Mouse (Mus musculus) CH12.LX (cell line): ENCODE measurements around the gene Supt3. TPM values are rescaled to one million over a fixed set of nuclear protein-coding genes. Genes with fewer than 3 reads are reported as not detected.

ENCODE experiments used
- DNase-seq: peaks from one replicate; pipeline ENCODE4 v3.0.0-alpha.2; 2013; ENCODE audit errors: extremely low read depth
- H3K27ac ChIP-seq: 2 replicates; pipeline ENCODE4 v1.5.1; 2012; ENCODE audit warnings: low read depth, mild to moderate bottlenecking, control low read depth, moderate library complexity; ENCODE audit not compliant: insufficient read depth
- H3K27me3 ChIP-seq: replicated peaks from 2 replicates; pipeline ENCODE3; 2012; ENCODE audit warnings: inconsistent platforms
- H3K36me3 ChIP-seq, 2 experiments: replicated peaks in 1 of 2; 2 replicates each; pipeline versions ENCODE3 to v1.6.1; 2012; ENCODE audit warnings: inconsistent platforms in 1 of 2, low read length in 1 of 2, mild to moderate bottlenecking in 1 of 2, mixed read lengths in 1 of 2, moderate library complexity in 1 of 2; ENCODE audit not compliant: control insufficient read depth in 1 of 2, insufficient read depth in 1 of 2
- H3K4me1 ChIP-seq, 2 experiments: 2 replicates each; pipeline ENCODE4 v1.6.1; 2012; ENCODE audit warnings: inconsistent platforms in 1 of 2, moderate library complexity in 1 of 2; ENCODE audit not compliant: insufficient read depth in 2 of 2, control insufficient read depth in 1 of 2
- H3K4me2 ChIP-seq: 2 replicates; pipeline ENCODE4 v1.6.1; 2012; ENCODE audit warnings: low read depth, mild to moderate bottlenecking, control low read depth; ENCODE audit not compliant: poor library complexity, insufficient read depth, severe bottlenecking
- H3K4me3 ChIP-seq, 3 experiments: fragments of 150-350 bp in 1 of 3; sonication (generic) in 1 of 3; replicated peaks in 1 of 3; 2 replicates each; pipeline versions ENCODE3 to v1.5.1; 2011 to 2012; ENCODE audit warnings: low read depth in 2 of 3, low read length in 2 of 3, mild to moderate bottlenecking in 2 of 3, moderate library complexity in 2 of 3, control low read depth in 1 of 3, improper control_type of control experiment in 1 of 3, inconsistent platforms in 1 of 3, mixed read lengths in 1 of 3; ENCODE audit not compliant: poor library complexity in 1 of 3
- H3K79me2 ChIP-seq: replicated peaks from 2 replicates; pipeline ENCODE4 v1.6.1; 2012; ENCODE audit warnings: mild to moderate bottlenecking, moderate library complexity; ENCODE audit not compliant: control insufficient read depth, poor library complexity, insufficient read depth, severe bottlenecking; ENCODE audit errors: extremely low read depth
- H3K9ac ChIP-seq: 2 replicates; pipeline ENCODE4 v1.6.1; 2012; ENCODE audit warnings: low read depth, mild to moderate bottlenecking, control low read depth, moderate library complexity; ENCODE audit not compliant: insufficient read depth
- H3K9me3 ChIP-seq: replicated peaks from 2 replicates; pipeline ENCODE3; 2012; ENCODE audit warnings: low read length, inconsistent platforms, mixed read lengths
- BHLHE40 ChIP-seq: IDR thresholded peaks from 2 replicates; pipeline ENCODE4 v1.6.1; 2011; ENCODE audit warnings: mild to moderate bottlenecking, low read depth, low read length, improper control_type of control experiment
- CHD1 ChIP-seq: IDR thresholded peaks from 2 replicates; pipeline ENCODE4 v1.6.1; 2012; ENCODE audit warnings: low read depth, low read length, improper control_type of control experiment, inconsistent platforms
- CHD2 ChIP-seq: IDR thresholded peaks from 2 replicates; pipeline ENCODE4 v1.6.1; 2011; ENCODE audit warnings: low read length, improper control_type of control experiment
- CTCF ChIP-seq, 2 experiments: IDR thresholded peaks in 1 of 2; conservative IDR thresholded peaks in 1 of 2; 2 replicates each; pipeline ENCODE4 v1.5.1; 2011 to 2012; ENCODE audit warnings: low read depth in 2 of 2, low read length in 2 of 2, improper control_type of control experiment in 1 of 2, inconsistent platforms in 1 of 2, mild to moderate bottlenecking in 1 of 2, moderate library complexity in 1 of 2
- ETS1 ChIP-seq: conservative IDR thresholded peaks from 2 replicates; pipeline ENCODE4 v1.6.1; 2012; ENCODE audit warnings: low read depth, mild to moderate bottlenecking, inconsistent platforms, low read length, improper control_type of control experiment, moderate library complexity
- GABPA ChIP-seq: IDR thresholded peaks from 2 replicates; pipeline ENCODE4 v1.6.1; 2012; ENCODE audit warnings: low read depth, low read length, improper control_type of control experiment, inconsistent platforms; ENCODE audit not compliant: insufficient replicate concordance
- JUND ChIP-seq: conservative IDR thresholded peaks from 2 replicates; pipeline ENCODE4 v1.6.1; 2011; ENCODE audit warnings: low read depth, low read length, improper control_type of control experiment
- MAFK ChIP-seq: IDR thresholded peaks from 2 replicates; pipeline ENCODE4 v1.6.1; 2011; ENCODE audit warnings: low read length, improper control_type of control experiment; ENCODE audit not compliant: insufficient replicate concordance
- MAX ChIP-seq: IDR thresholded peaks from 2 replicates; pipeline ENCODE4 v1.6.1; 2011; ENCODE audit warnings: low read length, improper control_type of control experiment
- MYC ChIP-seq: IDR thresholded peaks from 2 replicates; pipeline ENCODE4 v1.6.1; 2011; ENCODE audit warnings: low read depth, mild to moderate bottlenecking, improper control_type of control experiment, low read length
- NELFE ChIP-seq: IDR thresholded peaks from 2 replicates; pipeline ENCODE4 v1.6.1; 2011; ENCODE audit warnings: low read depth, low read length, improper control_type of control experiment
- NRF1 ChIP-seq: IDR thresholded peaks from 2 replicates; pipeline ENCODE4 v1.6.1; 2014; ENCODE audit warnings: low read depth, mild to moderate bottlenecking, inconsistent platforms, low read length, improper control_type of control experiment, moderate library complexity
- PAX5 ChIP-seq: IDR thresholded peaks from 2 replicates; pipeline ENCODE4 v1.6.1; 2012; ENCODE audit warnings: low read length, inconsistent platforms, mixed read lengths
- POLR2AphosphoS2 ChIP-seq: IDR thresholded peaks from 2 replicates; pipeline ENCODE4 v1.6.1; 2011; ENCODE audit warnings: low read depth, low read length, improper control_type of control experiment
- RAD21 ChIP-seq: IDR thresholded peaks from 2 replicates; pipeline ENCODE4 v1.6.1; 2011; ENCODE audit warnings: low read depth, mild to moderate bottlenecking, low read length, improper control_type of control experiment, moderate library complexity
- RCOR1 ChIP-seq: conservative IDR thresholded peaks from 2 replicates; pipeline ENCODE4 v1.6.1; 2012; ENCODE audit warnings: low read depth, mild to moderate bottlenecking, inconsistent platforms, low read length, improper control_type of control experiment
- SIN3A ChIP-seq: IDR thresholded peaks from 2 replicates; pipeline ENCODE4 v1.6.1; 2012; ENCODE audit warnings: low read length, improper control_type of control experiment, inconsistent platforms
- UBTF ChIP-seq: IDR thresholded peaks from 2 replicates; pipeline ENCODE4 v1.6.1; 2012; ENCODE audit warnings: low read depth, mild to moderate bottlenecking, inconsistent platforms, low read length, improper control_type of control experiment, moderate library complexity
- USF2 ChIP-seq: conservative IDR thresholded peaks from 2 replicates; pipeline ENCODE4 v1.6.1; 2011; ENCODE audit warnings: low read depth, low read length, improper control_type of control experiment
- ZKSCAN1 ChIP-seq: IDR thresholded peaks from 2 replicates; pipeline ENCODE4 v1.6.1; 2012; ENCODE audit warnings: low read depth, inconsistent platforms, low read length, improper control_type of control experiment, borderline replicate concordance
- ZMIZ1 ChIP-seq: IDR thresholded peaks from 2 replicates; pipeline ENCODE4 v1.6.1; 2012; ENCODE audit warnings: low read depth, mild to moderate bottlenecking, inconsistent platforms, low read length, improper control_type of control experiment
- ZNF384 ChIP-seq: IDR thresholded peaks from 2 replicates; pipeline ENCODE4 v1.6.1; 2012; ENCODE audit warnings: low read depth, low read length, improper control_type of control experiment, inconsistent platforms
- dilution Hi-C: fragments of 300-500 bp; cut with MboI; formaldehyde crosslinking; loops from 2 replicates; pipeline ENCODE4 v1.14.3; 2020; ENCODE audit warnings: low sequenced_read_pairs; ENCODE audit not compliant: extremely low pct_unique_long_range_greater_than_20kb, extremely low pct_ligation_motif_present
- in situ Hi-C: fragments of 300-500 bp; cut with MboI; formaldehyde crosslinking; loops from 3 replicates; pipeline ENCODE4 v1.14.3; 2019; ENCODE audit warnings: low sequenced_read_pairs, low pct_ligation_motif_present, low pct_unique_long_range_greater_than_20kb, mixed read lengths
- polyA plus RNA-seq: library from polyadenylated mRNA; unstranded; fragments of >175 nt; gene quantifications from 2 replicates; pipeline ENCODE4 v1.2.1, GENCODE M21; 2012; ENCODE audit warnings: low read depth; ENCODE audit not compliant: insufficient read length
- total RNA-seq, 2 experiments: library from RNA; depleted of rRNA; stranded (reverse); fragments of 300-350 nt in 1 of 2; fragments of >200 nt in 1 of 2; gene quantifications; 2 replicates each; pipeline ENCODE4 v1.2.3; 2012 to 2014

The Supt3 gene
- total and polyA plus RNA-seq, 3 experiments, result 8.3 to 22.7 (median 13.1) TPM

GRCm38 (mm10) chr17:44977690-44978089, 200.7 kb downstream of the Supt3 start:
- H3K4me3 ChIP-seq, result no peak overlapping the region
- no peaks in the 10 kb centered on the region for H3K36me3 ChIP-seq
- dilution Hi-C loops, result no loop called here
- TF ChIP-seq GABPA, result no peak
- no peak for TF ChIP-seq BHLHE40
- TF ChIP-seq CTCF (conservative IDR thresholded peaks at IDR 0.05 in 1 of 2, IDR thresholded peaks at IDR 0.05 in 1 of 2; ENCODE audit: low read depth in 2 of 2, low read length in 2 of 2), result no peak
- no peak for TF ChIP-seq CHD2
- no peak for TF ChIP-seq MAX
- no peak for TF ChIP-seq NRF1
- no peak for TF ChIP-seq POLR2AphosphoS2
- no peak for TF ChIP-seq MAFK
- TF ChIP-seq ZKSCAN1, result no peak
- no peak for TF ChIP-seq ETS1
- TF ChIP-seq RCOR1, result no peak
- no peak for TF ChIP-seq SIN3A
- no peaks in the 10 kb centered on the region for H3K79me2 ChIP-seq
- DNase-seq, result no peak
- in situ Hi-C loops, result no loop called here
- H3K9ac ChIP-seq, result no peak overlapping the region
- H3K27ac ChIP-seq, result no peak overlapping the region
- H3K27me3 ChIP-seq, result no peaks in the 10 kb centered on the region
- no peak overlapping the region for H3K4me2 ChIP-seq
- H3K4me1 ChIP-seq, result peaks cover 9 to 64% of the 10 kb centered on the region in 2 experiments; a peak in 3 of 4 replicates
- H3K9me3 ChIP-seq, result no peaks in the 10 kb centered on the region

GRCm38 (mm10) chr17:44987964-44988363, 211.0 kb downstream of the Supt3 start:
- dilution Hi-C loops, result no loop called here
- Histone ChIP-seq H3K9me3 (no peaks in the 10 kb centered on the region), H3K36me3 (no peaks in the 10 kb centered on the region), H3K4me2 (no peak overlapping the region), H3K4me3 (no peak overlapping the region), H3K4me1 (peaks cover 0 to 8% of the 10 kb centered on the region in 2 experiments; a peak in 1 of 4 replicates), H3K9ac (no peak overlapping the region), H3K27me3 (no peaks in the 10 kb centered on the region), H3K27ac (no peak overlapping the region), H3K79me2 (no peaks in the 10 kb centered on the region)
- in situ Hi-C loops, result no loop called here
- no peak for TF ChIP-seq ZMIZ1
- no peak for TF ChIP-seq MYC
- TF ChIP-seq ZNF384, result no peak
- no peak for TF ChIP-seq USF2
- TF ChIP-seq ETS1, result no peak
- TF ChIP-seq ZKSCAN1, result no peak
- TF ChIP-seq NELFE, result no peak
- no peak for TF ChIP-seq UBTF
- no peak for TF ChIP-seq RAD21
- no peak for TF ChIP-seq PAX5
- TF ChIP-seq GABPA, result no peak
- no peak for TF ChIP-seq MAX
- no peak for TF ChIP-seq JUND
- TF ChIP-seq RCOR1, result no peak
- TF ChIP-seq CHD1, result no peak
- DNase-seq, result no peak
